Mouse (Mus musculus): ENCODE results near the gene Map2k6.

- no peak for TF ChIP-seq POLR2A (IDR thresholded peaks at IDR 0.05; ENCODE audit: extremely low read depth, insufficient read depth, low read length)
- TF ChIP-seq CTCF (IDR thresholded peaks at IDR 0.05; ENCODE audit: low read depth, low read length) = no peak
Measured at GRCm38 (mm10) chr11:110470561-110471273, 71.8 kb downstream of the Map2k6 start.

All from liver, adult 2 months (tissue).